Mouse (Mus musculus) kidney, postnatal 0 days (tissue): ENCODE data around the gene Olfr1414. TPM values are rescaled to one million over a fixed set of nuclear protein-coding genes. Genes with fewer than 3 reads are reported as not detected.

Experiments used
- ATAC-seq: fragments of 200-750 bp; cut with Nextera tagmentation; replicated peaks from 2 replicates; pipeline ENCODE4 v1.8.0; 2017; ENCODE audit warnings: low read depth, moderate number of reproducible peaks, moderate TSS enrichment, moderate library complexity; ENCODE audit not compliant: low FRiP score
- DNase-seq: peaks from one replicate; pipeline ENCODE4 v3.0.0-alpha.2; 2016; ENCODE audit warnings: low spot score
- H3K27ac ChIP-seq: fragments of 300-500 bp; sonication (generic); 2 replicates; pipeline ENCODE4 v1.5.1; 2014; ENCODE audit warnings: mild to moderate bottlenecking
- H3K27me3 ChIP-seq: fragments of 300-500 bp; sonication (generic); 2 replicates; pipeline ENCODE4 v1.6.1; 2014; ENCODE audit warnings: low read length, mixed read lengths; ENCODE audit not compliant: insufficient read depth
- H3K36me3 ChIP-seq: fragments of 300-500 bp; sonication (generic); 2 replicates; pipeline ENCODE4 v1.6.1; 2014; ENCODE audit warnings: low read length, mixed read lengths; ENCODE audit not compliant: insufficient read depth
- H3K4me1 ChIP-seq: fragments of 300-500 bp; sonication (generic); replicated peaks from 2 replicates; pipeline ENCODE4 v1.6.1; 2014; ENCODE audit warnings: antibody characterized with exemption, low read length, mixed read lengths; ENCODE audit not compliant: insufficient read depth
- H3K4me2 ChIP-seq: fragments of 300-500 bp; sonication (generic); 2 replicates; pipeline ENCODE4 v1.6.1; 2014; ENCODE audit warnings: mild to moderate bottlenecking, low read length, moderate library complexity, mixed read lengths
- H3K4me3 ChIP-seq: fragments of 300-500 bp; sonication (generic); replicated peaks from 2 replicates; pipeline ENCODE4 v1.5.1; 2014; ENCODE audit warnings: low read depth, low read length
- H3K9ac ChIP-seq: fragments of 300-500 bp; sonication (generic); 2 replicates; pipeline ENCODE4 v1.6.1; 2014; ENCODE audit warnings: low read depth, low read length
- H3K9me3 ChIP-seq: fragments of 300-500 bp; sonication (generic); replicated peaks from 2 replicates; pipeline ENCODE4 v1.6.1; 2016; ENCODE audit warnings: low read length, inconsistent platforms, mixed read lengths
- CTCF ChIP-seq: IDR thresholded peaks from 2 replicates; pipeline ENCODE4 v1.5.1; 2016; ENCODE audit warnings: antibody characterized with exemption, low read depth, mild to moderate bottlenecking, moderate library complexity
- WGBS: fragments of 180-500 bp; shearing (Covaris S2); extraction: QIAGEN DNeasy Blood & Tissue Kit; methylation state at CpG from one replicate; pipeline ENCODE4 v1.1.7; 2014; 5-methylcytosine and 5-hydroxymethylcytosine counted together
- polyA plus RNA-seq: library from polyadenylated mRNA; unstranded; fragments of >200 nt; fragmentation: Nextera tagmentation; extraction: Ambion mirVana; gene quantifications from 2 replicates; pipeline ENCODE4 v1.2.1, GENCODE M21; 2015

The Olfr1414 gene
- polyA plus RNA-seq: not detected in 2 replicates

DNA sequence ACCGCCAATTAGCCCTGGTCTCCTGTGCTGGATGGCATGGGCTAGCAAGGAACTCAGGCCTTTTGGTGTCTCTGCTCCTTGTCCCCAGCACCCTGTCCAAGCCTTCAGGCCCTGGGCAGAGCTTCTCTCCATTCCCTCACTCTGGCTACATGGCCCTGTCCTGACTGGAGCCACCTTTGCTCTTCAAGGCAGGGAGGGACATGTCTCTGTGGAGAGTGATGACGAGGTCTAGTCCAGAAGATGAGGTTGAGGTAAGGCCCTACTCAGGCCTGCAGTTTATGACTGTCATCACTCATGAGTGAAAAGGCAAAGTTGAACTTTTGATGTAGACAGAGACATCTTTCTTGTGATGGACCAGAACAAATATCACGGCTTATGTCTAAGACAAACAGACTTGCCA lies at the start of gene Olfr1414:
TSS of gene Olfr1414 (minus strand) at position 101 of the 400 bp plus-strand sequence.
- TF ChIP-seq CTCF: no peak
- Histone ChIP-seq H3K36me3 (no peaks in the 10 kb centered on the region), H3K4me1 (no peaks in the 10 kb centered on the region), H3K4me2 (no peak within 1 kb of the TSS), H3K27ac (no peak within 1 kb of the TSS), H3K9ac (no peak within 1 kb of the TSS), H3K9me3 (no peaks in the 10 kb centered on the region), H3K27me3 (no peaks in the 10 kb centered on the region), H3K4me3 (no peak within 1 kb of the TSS)
- WGBS: 87% methylated on average over 3 of the region's 3 CpGs
- DNase-seq (no peak), ATAC-seq (no peak)

DNA sequence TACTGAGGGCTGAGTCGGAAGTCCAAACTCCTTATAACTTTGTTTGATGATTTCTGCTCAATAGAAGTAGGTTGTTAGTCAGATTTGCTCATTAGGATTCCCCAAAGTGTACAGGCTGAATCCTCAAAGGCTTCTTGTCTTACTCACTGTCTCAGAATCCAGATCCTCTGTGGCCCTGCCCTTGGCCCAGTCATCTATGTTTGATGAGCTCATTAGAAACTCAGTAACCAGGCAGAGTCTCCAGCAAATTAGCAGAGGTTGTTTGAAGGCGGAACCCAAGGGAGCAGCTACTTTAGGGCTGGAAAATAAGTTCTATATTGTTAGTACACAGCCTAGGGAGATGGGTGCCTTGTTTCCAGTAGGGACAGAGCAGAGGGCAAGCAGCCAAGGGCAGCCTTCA lies 27.5 kb upstream of the Olfr1414 start:
- Histone ChIP-seq H3K4me2 (no peak overlapping the region), H3K9ac (no peak overlapping the region), H3K27me3 (no peaks in the 10 kb centered on the region), H3K4me3 (no peak overlapping the region), H3K27ac (no peak overlapping the region), H3K36me3 (no peaks in the 10 kb centered on the region), H3K9me3 (no peaks in the 10 kb centered on the region), H3K4me1 (no peaks in the 10 kb centered on the region)
- no peak for TF ChIP-seq CTCF
- ATAC-seq: no peak
- WGBS: 76% methylated on average over 2 of the region's 2 CpGs
- DNase-seq: no peak

DNA sequence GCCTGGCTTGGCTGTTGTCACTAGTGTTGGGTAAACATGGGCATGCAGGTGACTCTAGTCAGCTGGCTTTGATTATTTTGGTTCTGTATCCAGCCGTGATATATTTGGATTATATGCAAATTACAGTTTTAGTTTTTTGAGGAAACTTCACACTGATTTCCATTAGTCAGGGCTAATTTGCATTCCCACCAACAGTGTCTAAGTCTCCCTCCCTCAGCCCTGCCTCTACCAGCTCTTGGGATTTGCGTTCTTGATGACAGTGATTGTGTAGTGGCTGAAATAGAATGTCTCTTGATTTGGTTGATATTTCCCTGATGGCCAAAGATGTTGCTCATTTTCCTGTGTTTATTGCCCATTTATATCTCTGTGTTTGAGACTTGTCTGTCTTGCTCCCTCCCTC lies 20.6 kb upstream of the Olfr1414 start:
- 52% methylated on average over 2 of the region's 2 CpGs for WGBS
- H3K9me3 ChIP-seq: no peaks in the 10 kb centered on the region

DNA sequence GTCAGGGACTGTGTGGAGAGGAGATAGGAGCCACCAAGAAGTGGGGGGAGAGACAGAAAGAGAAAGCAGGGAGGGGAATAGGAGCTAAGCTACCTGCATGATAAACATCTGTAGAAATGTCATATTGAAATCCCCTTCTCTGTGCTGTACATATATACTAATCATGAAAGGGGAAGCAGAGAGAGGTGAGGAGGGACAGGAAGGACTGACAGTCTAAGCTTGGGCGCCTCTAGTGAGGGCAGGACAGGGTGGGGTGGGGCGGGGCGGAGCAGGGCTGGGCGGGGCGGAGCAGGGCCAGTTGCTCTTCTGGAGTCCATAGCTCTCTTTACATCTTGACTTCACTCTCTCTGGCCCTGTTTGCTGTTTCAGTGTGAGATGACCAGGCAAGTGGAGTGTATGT lies 18.5 kb upstream of the Olfr1414 start:
- H3K9ac ChIP-seq: no peak overlapping the region
- no peak overlapping the region for H3K4me2 ChIP-seq
- no peak for DNase-seq
- TF ChIP-seq CTCF: no peak
- 32% methylated on average over 5 of the region's 5 CpGs for WGBS
- H3K27me3 ChIP-seq: no peaks in the 10 kb centered on the region
- no peak overlapping the region for H3K4me3 ChIP-seq
- H3K9me3 ChIP-seq: no peaks in the 10 kb centered on the region
- H3K27ac ChIP-seq: no peak overlapping the region
- no peaks in the 10 kb centered on the region for H3K36me3 ChIP-seq
- ATAC-seq: no peak
- no peaks in the 10 kb centered on the region for H3K4me1 ChIP-seq

More for the DNA sequence above, 20.6 kb upstream of the Olfr1414 start:
- no peaks in the 10 kb centered on the region for H3K36me3 ChIP-seq
- no peak overlapping the region for H3K4me2 ChIP-seq
- H3K4me3 ChIP-seq: no peak overlapping the region
- H3K9ac ChIP-seq: no peak overlapping the region
- no peak for TF ChIP-seq CTCF
- ATAC-seq: no peak
- no peaks in the 10 kb centered on the region for H3K27me3 ChIP-seq
- H3K27ac ChIP-seq: no peak overlapping the region
- no peak for DNase-seq
- no peaks in the 10 kb centered on the region for H3K4me1 ChIP-seq

DNA sequence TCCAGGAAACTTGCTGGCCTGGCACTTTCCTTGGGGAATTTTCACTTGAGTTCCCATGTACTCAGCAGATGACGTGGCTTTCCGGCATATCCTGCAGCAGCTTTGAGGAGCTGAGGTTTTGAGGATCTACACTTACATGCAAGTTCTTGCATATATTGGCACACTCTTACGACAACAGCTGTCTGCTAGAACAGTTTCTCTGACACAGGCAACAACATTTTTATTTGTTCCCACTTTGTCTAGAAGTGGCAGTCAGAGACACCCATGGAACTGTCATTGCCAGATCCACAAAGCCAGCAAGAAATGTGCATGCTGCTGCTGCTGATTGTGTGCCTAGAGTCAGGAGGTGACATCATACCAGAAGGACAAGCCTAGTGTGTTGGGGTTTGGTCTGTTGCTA lies 5.3 kb upstream of the Olfr1414 start:
- DNase-seq: no peak
- 86% methylated on average over 3 of the region's 3 CpGs for WGBS

DNA sequence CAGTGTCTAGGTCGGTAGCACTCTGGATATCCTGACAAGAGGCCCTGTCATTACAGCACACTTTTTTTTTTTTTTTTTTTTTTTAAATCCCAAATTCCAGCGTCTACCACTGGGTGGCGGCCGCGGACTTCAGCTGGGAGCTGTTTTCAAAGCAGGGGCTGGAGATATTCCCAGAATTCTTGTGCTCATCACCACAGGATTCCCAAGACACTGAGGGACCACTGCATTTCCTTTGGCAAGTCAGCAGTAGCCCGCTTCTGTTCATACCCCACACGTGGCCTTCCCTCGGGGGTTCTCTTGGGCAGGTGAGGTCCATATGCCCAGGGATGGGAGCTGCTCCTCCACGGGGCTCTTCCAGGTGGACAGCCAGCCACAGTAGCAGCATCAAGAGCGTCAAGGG lies 2.9 kb upstream of the Olfr1414 start:
- DNase-seq (peak; percentile 69), ATAC-seq (no peak)

More for the DNA sequence above, 5.3 kb upstream of the Olfr1414 start:
- ATAC-seq: no peak
- Histone ChIP-seq H3K9ac (no peak overlapping the region), H3K4me3 (no peak overlapping the region), H3K27ac (no peak overlapping the region), H3K9me3 (no peaks in the 10 kb centered on the region), H3K4me1 (no peaks in the 10 kb centered on the region), H3K4me2 (no peak overlapping the region), H3K27me3 (no peaks in the 10 kb centered on the region), H3K36me3 (no peaks in the 10 kb centered on the region)
- no peak for TF ChIP-seq CTCF

DNA sequence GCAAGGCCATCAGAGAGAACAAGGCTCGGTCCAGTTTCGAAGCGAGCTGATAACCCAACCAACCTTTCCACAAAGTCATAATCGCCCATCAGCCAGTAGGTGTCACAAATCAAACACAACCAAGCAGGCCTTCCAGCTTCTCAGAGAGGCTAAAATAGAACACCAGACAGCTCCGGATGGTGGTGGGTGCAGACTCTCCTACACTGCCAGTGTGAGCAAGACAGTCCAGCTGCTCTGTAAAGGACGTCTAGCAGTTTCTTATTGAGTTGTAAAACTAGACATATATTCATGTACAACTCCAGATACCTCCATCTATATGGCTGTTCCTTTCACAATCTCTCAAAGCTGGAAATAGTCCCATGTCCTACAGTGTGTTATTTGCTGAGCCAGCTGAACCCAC lies 585 bp upstream of the Olfr1414 start:
- Histone ChIP-seq H3K9me3 (no peaks in the 10 kb centered on the region), H3K4me3 (no peak overlapping the region), H3K27ac (no peak overlapping the region), H3K9ac (no peak overlapping the region), H3K4me1 (no peaks in the 10 kb centered on the region), H3K36me3 (no peaks in the 10 kb centered on the region), H3K4me2 (no peak overlapping the region), H3K27me3 (no peaks in the 10 kb centered on the region)
- no peak for ATAC-seq
- TF ChIP-seq CTCF: no peak
- 85% methylated on average over 6 of the region's 6 CpGs for WGBS
- no peak for DNase-seq

More for the DNA sequence above, 2.9 kb upstream of the Olfr1414 start:
- TF ChIP-seq CTCF: peak; percentile 75
- WGBS: 21% methylated on average over 10 of the region's 10 CpGs
- Histone ChIP-seq H3K27ac (no peak overlapping the region), H3K4me2 (no peak overlapping the region), H3K27me3 (no peaks in the 10 kb centered on the region), H3K9me3 (no peaks in the 10 kb centered on the region), H3K4me3 (no peak overlapping the region), H3K9ac (no peak overlapping the region), H3K4me1 (no peaks in the 10 kb centered on the region), H3K36me3 (no peaks in the 10 kb centered on the region)
